Comparison of ENCODE assay signal across 22 mouse cellular contexts in genomic region chr9:62334298-62334825, GRCm38 (mm10). TPM values are rescaled to one million over a fixed set of nuclear protein-coding genes. Genes with fewer than 3 reads are reported as not detected.
DNase-seq lines count a peak whose midpoint lies in the region; ATAC-seq and TF ChIP-seq lines count a peak whose summit lies in the region.
"Had no signal": no experiment of that assay in that cellular context is flagged by ENCODE, and none has a peak within 500 bp of the region (broad histone marks: within the 10 kb centered on the region; RNA-seq: fewer than 3 reads in every experiment).

No protein-coding gene starts in this region.

- no peak overlapping the region for H3K4me2 ChIP-seq in lung, embryonic 14.5 days
- H3K4me2 ChIP-seq: hindbrain, embryonic 15.5 days; limb, embryonic 12.5 days; neural tube, embryonic 13.5 days had no signal

- H3K27ac ChIP-seq in kidney, adult 2 months (ENCODE audit: insufficient read depth, low read depth, low read length): no peak overlapping the region
- H3K27ac ChIP-seq in lung, embryonic 14.5 days (ENCODE audit: low read depth): no peak overlapping the region
- H3K27ac ChIP-seq: hindbrain, embryonic 15.5 days; limb, embryonic 12.5 days; neural tube, embryonic 13.5 days had no signal

- WGBS in kidney, adult 2 months: 93% methylated on average over 9 of the region's 9 CpGs
- 87% methylated on average over 9 of the region's 9 CpGs for WGBS in lung, embryonic 14.5 days

- no peak overlapping the region for H3K9ac ChIP-seq in lung, embryonic 14.5 days
- H3K9ac ChIP-seq: hindbrain, embryonic 15.5 days; limb, embryonic 12.5 days; neural tube, embryonic 13.5 days had no signal

- no peak for ATAC-seq in CD4-positive, CD25-positive, alpha-beta regulatory T cell, adult 4 months
- no peak for ATAC-seq in lung, embryonic 14.5 days (ENCODE audit: insufficient read depth)

- DNase-seq in CD4-positive, CD25-positive, alpha-beta regulatory T cell, adult 2 months (ENCODE audit: low read depth, low spot score): peak; percentile 36
- DNase-seq in kidney, adult 2 months: no peak
- DNase-seq in kidney, postnatal 10 days: no peak
- DNase-seq in lung, embryonic 14.5 days: no peak
- DNase-seq in lung, adult 18-20 months: no peak
- no peak for DNase-seq in brain, embryonic 14.5 days (ENCODE audit: low read depth)
- no peak for DNase-seq in layer of hippocampus, postnatal 25 days (ENCODE audit: extremely low spot score in 1 of 2, low spot score in 1 of 2)
- DNase-seq: adrenal gland, postnatal 10 days; cerebellum, adult 9-11 months; gastrocnemius, postnatal 10 days; kidney, adult 9 months; right cerebral cortex, postnatal 4 days had no signal

- peak; percentile 51 for TF ChIP-seq CTCF in kidney, adult 2 months (conservative IDR thresholded peaks at IDR 0.05; ENCODE audit: insufficient read depth, insufficient read length, low read depth, low read length)
- peak; percentile 42 for TF ChIP-seq CTCF in lung, embryonic 14.5 days (IDR thresholded peaks at IDR 0.05; ENCODE audit: low read depth)
- TF ChIP-seq CTCF in brain, embryonic 14.5 days (IDR thresholded peaks at IDR 0.05; ENCODE audit: borderline replicate concordance, extremely low read depth, insufficient read depth, insufficient read length): peak; percentile 20; the same call in 1 of the 2 replicates

- no peak overlapping the region for H3K4me3 ChIP-seq in kidney, adult 2 months (ENCODE audit: insufficient read depth, low read depth, low read length)
- H3K4me3 ChIP-seq in lung, embryonic 14.5 days (ENCODE audit: low read depth, low read length): no peak overlapping the region
- H3K4me3 ChIP-seq: heart, embryonic 10.5 days; hindbrain, embryonic 15.5 days; limb, embryonic 12.5 days; megakaryocyte, embryonic 14.5 days; neural tube, embryonic 13.5 days had no signal

- no peak for TF ChIP-seq POLR2A in kidney, adult 2 months (IDR thresholded peaks at IDR 0.05; ENCODE audit: low read depth, low read length)
- no peak for TF ChIP-seq POLR2A in brain, embryonic 14.5 days (IDR thresholded peaks at IDR 0.05; ENCODE audit: borderline replicate concordance, extremely low read depth, insufficient read depth, insufficient read length, poor library complexity, severe bottlenecking)

- no peaks in the 10 kb centered on the region for H3K9me3 ChIP-seq in lung, embryonic 14.5 days (ENCODE audit: low read depth, low read length)
- H3K9me3 ChIP-seq: hindbrain, embryonic 15.5 days had no signal

- no peaks in the 10 kb centered on the region for H3K4me1 ChIP-seq in kidney, adult 2 months (ENCODE audit: control insufficient read depth, insufficient read depth, low read length)
- H3K4me1 ChIP-seq in lung, embryonic 14.5 days (ENCODE audit: insufficient read depth): no peaks in the 10 kb centered on the region
- H3K4me1 ChIP-seq: limb, embryonic 12.5 days; megakaryocyte, embryonic 14.5 days had no signal

- no peaks in the 10 kb centered on the region for H3K27me3 ChIP-seq in kidney, adult 2 months (replicated peaks; ENCODE audit: control insufficient read depth, insufficient read depth, low read length)
- H3K27me3 ChIP-seq in lung, embryonic 14.5 days (ENCODE audit: insufficient read depth, low read length): no peaks in the 10 kb centered on the region
- H3K27me3 ChIP-seq: hindbrain, embryonic 15.5 days; limb, embryonic 12.5 days; neural tube, embryonic 13.5 days had no signal

- no peaks in the 10 kb centered on the region for H3K36me3 ChIP-seq in kidney, adult 2 months (ENCODE audit: control insufficient read depth, insufficient read depth, low read length)
- H3K36me3 ChIP-seq in lung, embryonic 14.5 days (ENCODE audit: insufficient read depth): no peaks in the 10 kb centered on the region
- H3K36me3 ChIP-seq: heart, embryonic 10.5 days; hindbrain, embryonic 15.5 days; limb, embryonic 12.5 days; neural tube, embryonic 13.5 days had no signal

RNA-seq across cellular contexts. Expression of gene Anp32a, which starts 6.7 kb away (rescaled TPM):
- polyA plus RNA-seq in CD4-positive, CD25-positive, alpha-beta regulatory T cell, adult 4 months (2017; shearing (Covaris generic)): 100 to 1,000 TPM; 111 to 235 TPM
- polyA plus RNA-seq in kidney, adult 2 months (2012; rRNA removed): 32.0 and 61.3 TPM in 2 replicates
- polyA plus RNA-seq in lung, embryonic 14.5 days (2014; fragmentation: Nextera tagmentation; extraction: Ambion mirVana): 134 and 135 TPM in 2 replicates
- polyA plus RNA-seq in brain, embryonic 14.5 days (2012; rRNA removed): 207 and 332 TPM in 2 replicates
- total RNA-seq in layer of hippocampus, postnatal 25 days (2021): 100 to 1,000 TPM; 285 to 296 TPM

RNA-seq across cellular contexts. Expression of gene Spesp1, which starts 52.4 kb away (rescaled TPM):
- not detected for polyA plus RNA-seq in CD4-positive, CD25-positive, alpha-beta regulatory T cell, adult 4 months (2017; shearing (Covaris generic))
- 0.08 TPM in 1 of 2 replicates, not detected in the other for polyA plus RNA-seq in kidney, adult 2 months (2012; rRNA removed)
- not detected in 2 replicates for polyA plus RNA-seq in lung, embryonic 14.5 days (2014; fragmentation: Nextera tagmentation; extraction: Ambion mirVana)
- not detected in 2 replicates for polyA plus RNA-seq in brain, embryonic 14.5 days (2012; rRNA removed)
- total RNA-seq in layer of hippocampus, postnatal 25 days (2021): under 1 TPM; 0.16 to 0.17 TPM
- total RNA-seq: adrenal gland, postnatal 10 days; gastrocnemius, postnatal 10 days; heart, postnatal 25 days; monocyte, adult 5-6 weeks had no signal
- polyA plus RNA-seq: embryonic facial prominence, embryonic 14.5 days; heart, embryonic 10.5 days; hindbrain, embryonic 15.5 days; limb, embryonic 12.5 days; lung, embryonic 16.5 days; neural tube, embryonic 13.5 days had no signal
